Mouse (Mus musculus) layer of hippocampus, adult 9-10 months (tissue): Measurements from ENCODE around the gene Polr1c.

Experiments
- DNase-seq: peaks from one replicate; pipeline ENCODE4 v3.0.0; 2022; ENCODE audit warnings: low spot score

Gene Polr1c

DNA sequence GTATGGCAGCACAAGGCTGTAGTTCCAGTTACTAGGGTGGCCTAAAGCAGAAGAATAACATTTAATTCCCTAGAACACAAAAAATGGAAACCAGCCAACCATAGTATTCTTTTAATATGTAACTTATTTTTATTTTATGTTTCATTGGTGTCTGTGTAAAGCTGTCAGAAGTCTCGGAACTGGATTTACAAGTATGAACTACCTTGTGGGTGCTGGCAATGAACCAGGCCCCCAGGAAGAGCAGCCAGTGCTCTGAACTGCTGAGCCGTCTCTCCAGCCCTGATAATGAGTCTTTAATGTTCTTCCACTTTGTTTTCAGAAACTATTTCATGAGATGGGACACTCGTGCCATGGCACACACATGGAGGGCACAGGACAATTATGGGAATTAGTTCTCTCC is 37.3 kb downstream of the Polr1c start:
- DNase-seq, result no peak

DNA sequence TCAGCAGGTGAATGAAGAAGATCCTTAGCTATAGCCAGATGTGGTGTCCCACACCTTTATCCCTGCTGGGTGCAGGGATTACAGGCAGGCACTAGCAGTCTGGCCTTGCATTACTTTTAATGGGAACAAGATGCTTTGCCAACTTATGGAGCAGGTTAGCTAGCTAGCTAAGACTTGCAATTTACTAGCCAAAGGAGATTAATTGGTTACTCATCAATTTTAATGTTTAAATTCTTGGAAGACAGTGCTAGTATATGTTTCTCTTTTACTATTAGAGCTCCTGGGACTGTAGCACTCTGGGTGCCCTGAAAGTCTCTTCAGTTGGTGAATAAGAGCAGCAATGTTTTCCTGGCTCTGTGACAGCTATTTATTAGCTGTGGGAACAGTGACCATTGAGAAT is 41.2 kb downstream of the Polr1c start:
- no peak for DNase-seq

DNA sequence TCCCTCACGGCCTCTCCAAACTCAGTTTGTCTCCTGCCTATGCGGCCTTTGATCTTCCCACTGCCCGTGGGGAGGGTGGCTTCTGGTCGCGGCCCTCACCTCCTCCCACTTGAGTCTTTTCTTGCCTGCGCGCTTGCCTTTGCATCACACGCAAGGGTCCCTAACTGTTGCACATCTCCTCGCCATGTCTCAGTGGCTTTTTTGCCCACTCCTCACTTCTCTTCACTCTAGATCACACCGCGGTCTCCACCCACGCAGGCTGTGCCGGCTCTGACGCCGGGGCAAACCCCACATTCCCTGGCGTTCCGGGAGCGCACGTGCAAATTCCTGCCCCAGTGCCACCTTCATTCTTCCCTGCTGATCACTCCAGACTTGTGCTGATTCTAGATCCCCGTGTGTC is 44.8 kb downstream of the Polr1c start:
- no peak for DNase-seq

DNA sequence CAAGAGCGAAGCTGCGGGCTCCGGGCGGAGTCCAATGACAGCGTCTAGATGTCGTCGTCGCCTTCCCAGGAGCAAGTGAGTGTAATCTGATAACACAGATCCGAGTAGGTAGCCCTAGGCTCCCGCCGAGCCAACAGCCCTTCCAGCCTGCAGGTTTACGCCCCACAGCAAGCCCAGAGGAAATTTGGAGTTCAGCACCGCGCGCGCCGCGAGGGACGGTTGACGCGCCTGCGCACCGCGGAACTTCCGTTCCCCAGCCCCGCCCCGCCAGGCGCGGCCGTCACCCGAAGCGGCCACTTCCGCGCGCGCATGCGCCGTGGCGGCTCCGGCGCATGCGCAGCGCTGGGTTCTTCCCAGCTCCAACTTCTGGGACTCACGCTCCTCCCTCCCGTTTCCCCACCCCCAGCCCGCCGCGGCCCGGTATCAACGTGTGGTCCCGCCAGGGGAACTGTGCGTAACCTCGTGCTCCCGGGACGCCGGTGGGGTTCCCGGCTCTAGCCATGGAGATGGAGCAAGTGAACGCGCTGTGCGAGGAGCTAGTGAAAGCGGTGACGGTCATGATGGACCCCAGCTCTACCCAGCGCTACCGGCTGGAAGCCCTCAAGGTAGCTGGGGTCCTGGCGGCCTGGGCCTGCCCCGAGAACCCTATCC is 45.3 kb downstream of the Polr1c start, which contains the start of the genes Polh and Xpo5:
TSS of gene Polh (minus strand) at position 225 of the 651 bp plus-strand sequence.
TSS of gene Xpo5 (plus strand) at position 362 of the 651 bp plus-strand sequence.
- DNase-seq, result peak; percentile 59

DNA sequence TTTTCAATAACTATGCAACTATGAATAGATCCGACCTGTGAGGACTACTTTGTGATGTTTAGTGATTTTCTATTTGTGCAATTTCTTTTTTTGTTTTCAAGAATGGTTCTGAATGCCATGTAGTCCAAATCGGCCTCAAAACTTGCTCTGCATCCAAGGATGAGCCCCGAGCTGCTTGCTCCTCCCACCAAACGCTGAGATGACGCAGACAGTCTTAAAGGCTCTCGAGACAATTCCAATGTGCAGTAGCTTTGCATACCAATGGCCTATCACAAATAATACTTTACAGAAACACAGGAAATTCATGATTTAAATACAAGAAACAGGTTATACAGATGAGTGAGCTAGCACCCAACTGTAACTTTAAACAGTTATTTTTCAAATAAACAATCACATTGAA is 46.7 kb downstream of the Polr1c start:
- no peak for DNase-seq
